Mouse (Mus musculus) lung, adult 2 months (tissue): ENCODE measurements around the gene Nme3.

Source experiments
- CTCF ChIP-seq: fragments of 200-500 bp; IDR thresholded peaks from 2 replicates; pipeline ENCODE4 v1.5.1; 2011; ENCODE audit warnings: mild to moderate bottlenecking, low read length, control low read depth; ENCODE audit not compliant: insufficient read depth
- POLR2A ChIP-seq: fragments of 200-500 bp; IDR thresholded peaks from 2 replicates; pipeline ENCODE4 v1.6.1; 2011; ENCODE audit warnings: low read depth, mild to moderate bottlenecking, control low read depth, low read length, borderline replicate concordance; ENCODE audit errors: extremely low read depth

DNA sequence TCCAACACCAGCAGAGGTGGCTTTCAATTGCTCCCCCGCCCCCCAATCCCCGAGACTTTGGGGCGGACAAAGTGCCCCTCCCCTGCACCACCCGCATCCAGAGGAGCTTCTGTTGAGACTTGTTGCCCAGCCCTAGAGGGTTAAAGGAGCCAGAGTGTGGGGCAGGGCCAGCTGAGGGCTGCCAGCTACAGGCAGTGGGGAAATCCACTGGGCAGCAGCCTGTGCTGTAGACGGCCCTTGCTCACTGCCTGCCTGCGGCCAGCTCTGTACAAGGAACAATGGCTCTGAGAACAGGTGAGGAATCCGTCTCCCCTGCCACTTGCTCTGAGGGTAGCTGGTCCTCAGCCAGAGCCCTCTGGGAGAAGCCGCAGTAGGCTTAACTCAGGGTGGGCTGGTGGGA lies 17.8 kb upstream of the Nme3 start:
- no peak for TF ChIP-seq CTCF
- no peak for TF ChIP-seq POLR2A
